Mouse (Mus musculus): ENCODE measurements around the gene Klf9. TPM values are rescaled to one million over a fixed set of nuclear protein-coding genes. Genes with fewer than 3 reads are reported as not detected.

The Klf9 gene
- 29.3 and 35.6 TPM in 2 replicates for polyA plus RNA-seq (2012; rRNA removed)

DNA sequence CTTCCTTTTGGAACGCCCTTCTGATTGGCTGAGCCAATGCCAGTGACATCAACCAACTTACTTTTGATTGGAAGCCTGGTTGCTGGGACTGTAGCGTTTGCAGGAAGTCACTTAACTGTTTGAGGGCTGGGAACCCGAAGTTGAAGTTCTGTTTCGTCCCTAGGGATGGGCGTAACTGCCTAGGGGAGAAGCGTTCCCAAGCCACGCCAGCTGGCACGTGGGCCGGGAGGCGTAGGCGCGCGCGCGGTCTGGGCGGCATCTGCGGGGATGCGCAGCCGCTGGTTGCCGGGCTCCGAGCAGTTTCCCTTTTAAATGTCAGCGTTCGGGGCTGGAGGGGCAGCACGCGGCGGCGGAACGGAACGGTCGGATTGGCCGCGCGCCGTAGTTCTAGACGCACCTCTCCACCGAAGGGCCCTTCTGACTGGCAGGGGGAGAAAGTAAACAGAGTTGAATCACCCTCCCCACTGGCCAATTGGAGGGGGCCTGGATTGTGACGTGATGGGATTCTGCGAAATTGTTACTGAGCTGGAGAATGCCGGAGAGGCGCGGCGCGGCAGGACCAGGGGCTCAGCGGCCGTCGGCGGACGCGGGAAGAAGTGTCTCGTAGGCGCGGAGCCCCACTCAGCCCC is at the start of gene Klf9:
Gene Klf9, plus strand, starts transcription at position 538 of the 629 bp plus-strand sequence.
- DNase-seq (ENCODE audit: low read depth): no peak

DNA sequence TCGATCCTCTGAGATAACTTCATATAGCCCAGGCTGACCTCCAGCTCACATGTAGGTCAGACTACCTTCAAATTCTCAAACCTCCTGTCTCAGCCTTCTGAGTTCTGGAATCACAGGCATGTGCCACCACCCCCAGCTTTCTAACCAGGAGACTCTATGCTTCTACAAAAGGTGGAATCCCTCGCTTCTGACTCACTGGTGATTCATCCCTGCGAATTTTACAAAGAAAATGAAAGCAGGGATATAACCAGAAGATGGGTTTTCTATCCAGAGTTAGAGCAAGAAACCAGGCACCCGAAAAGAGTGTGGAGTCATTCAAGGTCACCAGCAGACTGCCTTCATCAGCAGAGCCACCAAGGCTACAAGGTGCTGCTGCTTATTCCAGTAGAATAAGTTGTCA is 49.4 kb upstream of the Klf9 start:
- DNase-seq (ENCODE audit: low read depth): no peak

DNA sequence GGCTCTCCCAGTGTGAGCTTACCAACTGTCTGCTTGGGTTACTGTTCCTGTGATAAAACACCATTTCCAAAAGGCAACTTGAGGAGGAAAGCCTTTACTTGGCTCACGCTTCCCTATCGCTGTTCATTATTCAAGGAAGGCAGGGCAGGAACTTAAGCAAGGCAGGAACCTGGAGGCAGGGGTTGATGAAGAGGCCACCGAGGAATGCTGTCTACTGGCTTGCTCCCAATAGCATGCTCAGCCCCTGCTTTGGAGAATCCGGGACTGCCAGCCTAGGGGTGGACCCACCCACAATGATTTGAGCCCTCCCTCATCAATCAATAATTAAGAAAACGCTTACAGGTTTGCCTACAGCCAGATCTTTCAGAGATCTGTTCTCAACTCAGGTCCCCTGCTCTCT is 47.5 kb upstream of the Klf9 start:
- DNase-seq (ENCODE audit: low read depth): no peak

- no peak for DNase-seq (ENCODE audit: low read depth)
Observed at GRCm38 (mm10) chr19:23094906-23095305, 46.1 kb upstream of the Klf9 start.

GRCm38 (mm10) chr19:23106859-23107258 is 34.2 kb upstream of the Klf9 start:
- DNase-seq (ENCODE audit: low read depth): no peak

DNA sequence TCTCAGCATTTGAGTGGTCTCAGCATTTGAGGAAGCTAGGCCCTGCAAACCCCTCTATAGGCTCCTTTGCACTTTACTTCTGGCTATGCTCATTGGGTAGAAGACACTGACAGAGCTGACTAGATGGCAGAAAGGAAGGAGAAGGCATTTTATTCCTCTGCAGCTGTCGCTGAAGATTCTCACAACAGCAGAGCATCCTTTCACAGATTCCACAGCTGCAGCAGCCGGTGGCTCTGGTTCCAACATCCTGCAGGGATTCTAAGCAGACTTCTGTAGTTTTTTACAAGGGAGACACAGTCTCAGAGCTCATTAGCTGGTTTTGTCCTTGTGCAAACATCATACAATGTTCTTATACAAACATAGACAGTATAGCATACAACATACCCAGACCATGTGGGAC is 33.7 kb upstream of the Klf9 start:
- DNase-seq (ENCODE audit: low read depth): no peak

GRCm38 (mm10) chr19:23121875-23122274 is 19.2 kb upstream of the Klf9 start:
- DNase-seq (ENCODE audit: low read depth): no peak

DNA sequence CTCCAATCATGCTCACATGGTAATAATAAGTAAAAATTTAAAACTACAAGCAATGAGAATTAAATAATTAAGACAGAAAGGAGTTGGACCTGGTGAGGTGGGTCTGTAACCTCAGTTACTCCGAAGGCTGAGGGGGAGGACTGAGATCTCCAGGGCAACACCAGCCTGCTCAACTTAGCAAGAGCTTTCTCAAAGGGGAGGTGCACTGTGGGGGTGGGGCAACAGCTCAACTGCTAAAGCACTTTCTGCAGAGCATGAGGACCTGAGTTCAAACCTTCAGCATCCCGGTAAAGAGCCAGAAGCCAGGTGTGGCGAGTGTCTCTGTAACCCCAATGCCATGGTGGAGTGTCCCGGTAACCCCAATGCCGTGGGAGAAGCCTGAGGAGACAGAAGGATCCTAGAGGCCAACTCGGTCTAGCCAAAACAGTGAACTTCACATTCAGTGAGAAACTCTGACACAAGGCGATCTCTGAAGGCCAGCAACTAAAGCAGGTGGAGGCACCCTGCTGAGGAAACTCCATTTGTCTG is 16.9 kb upstream of the Klf9 start:
- no peak for DNase-seq (ENCODE audit: low read depth)

GRCm38 (mm10) chr19:23125227-23126150 is 15.5 kb upstream of the Klf9 start:
- no peak for DNase-seq (ENCODE audit: low read depth)

DNA sequence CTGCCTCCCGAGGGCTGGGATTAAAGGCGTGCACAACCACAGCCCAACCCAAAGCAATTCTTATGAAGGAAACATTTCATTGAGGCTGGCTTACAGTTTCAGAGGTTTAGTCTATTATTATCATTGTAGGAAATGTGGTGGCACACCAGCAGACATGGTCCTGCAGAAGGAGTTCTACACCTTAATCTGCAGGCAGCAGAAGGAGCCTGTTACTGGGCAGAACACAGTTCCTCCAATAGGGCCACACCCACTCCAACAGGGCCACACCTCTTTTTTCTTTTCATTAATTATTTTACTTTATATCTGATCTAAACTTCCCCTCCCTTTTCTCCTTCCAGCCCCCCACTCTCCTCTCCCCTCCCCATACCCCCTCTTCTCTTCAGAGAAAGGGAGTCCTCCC is 11.1 kb upstream of the Klf9 start:
- DNase-seq (ENCODE audit: low read depth): no peak

- DNase-seq (ENCODE audit: low read depth): no peak
Observed at GRCm38 (mm10) chr19:23132106-23132635, 8.9 kb upstream of the Klf9 start.

GRCm38 (mm10) chr19:23132720-23133426 is 8.2 kb upstream of the Klf9 start:
- DNase-seq (ENCODE audit: low read depth): no peak

DNA sequence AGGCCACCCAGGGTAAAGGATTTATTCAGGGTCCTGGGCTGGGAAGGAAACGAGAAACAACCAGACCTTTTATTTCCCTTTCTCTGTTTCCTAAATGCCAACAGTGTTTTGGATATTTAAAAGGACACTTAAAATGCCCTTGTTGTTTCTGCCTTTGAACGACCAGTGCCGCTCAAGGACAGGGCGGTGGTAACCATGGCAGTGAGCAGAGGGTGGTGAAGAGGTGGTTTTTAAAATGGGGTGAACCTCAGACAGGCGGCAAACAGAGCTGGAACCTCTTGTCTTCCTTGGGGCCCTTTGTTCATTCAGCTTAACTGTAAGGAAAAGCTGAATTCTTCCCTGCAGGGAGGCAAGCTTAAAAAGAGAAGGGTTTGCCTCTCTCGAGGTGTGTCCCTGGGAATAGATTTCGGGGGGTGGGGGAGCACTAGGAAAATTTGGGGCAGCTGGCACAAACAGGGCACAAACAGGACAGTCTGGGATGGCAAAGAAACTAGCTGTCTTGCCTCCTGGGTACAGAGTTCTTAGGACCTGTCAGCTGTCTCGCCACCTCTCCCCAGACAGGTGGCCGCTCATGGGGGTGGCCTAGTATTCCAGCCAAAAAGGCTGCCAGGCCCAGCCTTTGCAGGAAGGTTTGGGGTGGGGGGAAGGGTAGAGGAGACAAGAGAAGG is 7.5 kb upstream of the Klf9 start:
- no peak for DNase-seq (ENCODE audit: low read depth)

GRCm38 (mm10) chr19:23134095-23134440 is 7.0 kb upstream of the Klf9 start:
- DNase-seq (ENCODE audit: low read depth): no peak

GRCm38 (mm10) chr19:23134441-23135301 is 6.4 kb upstream of the Klf9 start:
- no peak for DNase-seq (ENCODE audit: low read depth)

DNA sequence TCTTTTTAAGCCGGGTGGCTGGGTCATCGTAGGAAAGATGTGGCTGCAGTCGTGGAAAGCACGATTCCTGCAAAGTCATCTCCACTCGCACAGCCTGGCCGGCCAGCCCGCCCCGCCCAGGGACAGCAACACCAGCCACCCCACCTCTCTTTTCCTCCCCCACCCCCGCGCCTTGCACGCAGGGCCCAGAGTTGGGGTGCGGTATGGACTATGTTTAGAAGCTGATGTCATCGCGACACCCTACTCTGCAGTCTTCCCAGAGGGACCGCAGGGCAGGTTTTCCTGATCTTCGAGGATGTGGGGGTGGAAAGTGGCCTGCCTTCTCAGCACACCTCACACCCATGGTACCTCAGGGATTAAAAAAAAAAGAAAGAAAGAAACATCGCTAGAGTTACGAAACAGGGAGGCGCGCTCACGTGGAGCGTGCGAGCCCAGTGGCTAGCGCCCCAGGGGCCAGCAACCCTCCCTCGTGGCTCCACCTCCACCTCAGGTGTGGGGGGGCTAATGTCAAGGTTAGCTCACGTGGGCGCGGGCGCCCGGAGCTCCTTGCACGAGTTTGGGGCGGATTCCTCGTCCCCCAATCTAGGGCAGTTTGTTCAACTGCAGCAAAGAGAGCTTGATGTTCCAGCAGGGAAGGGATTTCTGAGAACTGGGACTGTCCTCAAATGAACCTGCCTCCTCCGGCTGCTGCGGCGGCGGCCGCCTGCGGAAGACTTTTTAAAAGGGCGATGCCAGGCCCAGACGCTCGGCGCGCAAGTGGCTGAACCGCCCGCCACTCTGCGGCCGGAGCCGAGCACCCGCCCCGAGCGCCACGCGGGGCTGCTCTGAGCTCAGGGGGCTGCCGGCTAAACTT is 5.5 kb upstream of the Klf9 start:
- DNase-seq (ENCODE audit: low read depth): no peak

DNA sequence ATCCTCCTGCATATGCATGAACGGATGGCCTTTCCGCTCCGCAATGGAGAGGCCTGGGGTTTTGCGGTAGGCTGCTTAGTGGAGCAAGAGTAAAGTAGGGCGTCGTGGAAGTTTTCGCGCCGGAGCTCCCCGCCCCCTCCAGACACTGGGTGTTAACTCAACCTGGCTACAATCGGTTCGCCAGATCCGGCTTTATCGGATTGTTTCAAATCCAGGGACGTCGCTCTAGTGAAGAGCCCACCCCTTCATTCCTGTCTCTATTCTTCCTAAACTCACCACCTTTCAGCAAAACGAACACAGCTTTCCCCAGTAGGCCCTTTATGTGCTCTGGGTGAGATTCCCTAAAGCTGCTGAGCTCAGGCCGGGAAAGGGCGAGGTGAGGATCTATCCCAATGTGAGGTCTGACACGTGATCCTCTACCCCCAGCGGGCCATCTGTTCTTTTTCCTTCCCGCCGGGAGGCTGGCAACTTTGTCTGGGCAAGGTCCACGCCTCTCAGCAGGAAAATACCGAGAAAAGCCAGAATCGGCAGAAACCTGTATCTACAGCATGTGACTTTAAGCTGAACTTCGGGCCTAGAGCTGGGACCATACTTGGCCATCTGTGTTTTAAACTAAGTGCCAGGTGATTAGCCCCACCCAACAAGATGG is 4.7 kb upstream of the Klf9 start:
- no peak for DNase-seq (ENCODE audit: low read depth)

DNA sequence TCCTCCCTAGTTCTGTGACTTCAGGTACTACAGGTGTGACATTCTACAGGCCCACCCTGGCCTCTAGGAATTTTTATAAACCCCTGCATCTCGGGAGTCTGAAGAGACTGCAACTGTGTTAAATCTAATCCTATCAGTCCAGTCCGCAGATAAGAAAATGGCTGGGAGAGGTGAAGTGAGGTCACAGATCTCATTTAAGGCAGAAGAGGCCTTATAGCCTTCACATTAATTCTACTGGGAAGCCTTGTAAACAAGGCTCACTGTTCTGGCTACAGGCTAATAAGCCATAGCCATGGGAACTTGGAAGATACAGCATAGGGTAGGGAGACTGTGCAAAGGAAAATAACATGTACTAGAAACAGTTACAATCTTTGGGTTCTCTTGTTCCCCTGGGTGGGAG is 3.7 kb upstream of the Klf9 start:
- DNase-seq (ENCODE audit: low read depth): no peak
